Mouse (Mus musculus) c-Kit-positive CD71-positive TER-119-positive erythroid progenitor cells, embryonic 14.5 days (primary cell): ENCODE results near the gene Eid2.

Source experiments
- DNase-seq: peaks from one replicate; pipeline ENCODE4 v3.0.0-alpha.2; 2013; ENCODE audit warnings: low spot score

Eid2 gene

DNA sequence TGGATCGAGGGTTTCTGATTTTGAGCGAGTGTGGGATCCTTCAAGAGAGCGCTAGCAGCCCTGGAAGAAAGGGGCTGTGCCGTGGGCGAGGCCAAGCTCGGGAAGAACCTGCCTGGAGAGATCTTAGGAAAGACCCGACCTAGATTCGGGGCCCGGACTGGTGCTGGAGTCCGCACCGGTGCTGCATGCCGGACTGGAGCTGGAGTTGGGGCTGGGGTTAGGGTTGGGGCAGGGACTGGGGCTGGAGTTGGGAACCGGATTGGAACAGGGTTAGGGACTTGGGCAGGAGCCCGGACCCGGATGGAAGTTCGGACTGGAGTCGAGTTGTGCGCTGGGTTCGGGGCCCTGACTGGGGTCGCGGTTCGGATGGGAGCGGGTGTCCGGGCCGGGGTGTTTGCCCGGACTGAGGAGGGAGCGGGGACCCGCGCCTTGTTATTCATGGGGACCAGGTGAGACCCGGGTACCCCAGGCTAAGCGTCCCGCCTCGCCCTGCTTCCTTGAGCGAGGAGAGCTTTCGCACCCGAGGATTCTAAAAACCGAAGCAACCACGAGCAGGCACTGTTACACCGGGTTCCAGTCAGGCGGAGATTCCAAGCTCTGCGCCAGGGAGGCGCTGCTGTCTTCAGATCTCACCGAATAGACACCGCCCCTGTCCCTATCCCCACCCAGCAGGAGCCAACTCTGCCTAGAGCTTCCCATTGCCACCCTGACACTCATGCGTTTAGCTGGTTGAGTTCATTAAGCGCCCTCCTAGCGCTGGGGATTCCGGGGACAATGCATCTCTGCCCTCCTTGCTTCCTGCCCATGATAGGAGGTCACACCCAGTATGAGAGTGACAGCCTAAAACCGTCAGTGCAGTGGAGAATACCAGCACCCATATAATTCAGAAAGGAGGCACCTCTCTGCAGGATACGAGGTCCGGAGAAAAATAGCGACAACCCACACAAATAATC is 23.2 kb downstream of the Eid2 start, which contains the start of gene Selenov:
TSS of gene Selenov (minus strand) at position 549 of the 953 bp plus-strand sequence.
- no peak for DNase-seq

DNA sequence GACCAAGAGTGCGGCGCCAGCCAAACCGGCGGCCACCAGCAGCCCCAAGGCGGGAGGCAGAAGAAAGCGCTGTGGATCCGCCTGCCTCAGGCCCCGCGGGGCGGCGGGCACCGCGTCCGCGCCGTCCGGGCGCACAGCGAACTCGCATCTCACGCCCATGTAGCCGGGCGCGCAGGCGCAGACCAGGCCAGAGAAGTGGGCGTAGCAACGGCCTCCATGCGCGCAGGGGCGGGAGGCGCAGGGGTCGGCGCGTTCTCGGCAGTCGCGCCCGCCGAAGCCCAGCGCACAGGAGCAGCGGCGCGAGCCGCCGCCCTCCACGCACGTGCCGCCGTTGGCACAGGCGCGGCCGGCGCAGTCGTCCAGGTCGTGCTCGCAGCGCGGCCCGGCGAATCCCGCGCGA is 26.8 kb downstream of the Eid2 start:
- no peak for DNase-seq

DNA sequence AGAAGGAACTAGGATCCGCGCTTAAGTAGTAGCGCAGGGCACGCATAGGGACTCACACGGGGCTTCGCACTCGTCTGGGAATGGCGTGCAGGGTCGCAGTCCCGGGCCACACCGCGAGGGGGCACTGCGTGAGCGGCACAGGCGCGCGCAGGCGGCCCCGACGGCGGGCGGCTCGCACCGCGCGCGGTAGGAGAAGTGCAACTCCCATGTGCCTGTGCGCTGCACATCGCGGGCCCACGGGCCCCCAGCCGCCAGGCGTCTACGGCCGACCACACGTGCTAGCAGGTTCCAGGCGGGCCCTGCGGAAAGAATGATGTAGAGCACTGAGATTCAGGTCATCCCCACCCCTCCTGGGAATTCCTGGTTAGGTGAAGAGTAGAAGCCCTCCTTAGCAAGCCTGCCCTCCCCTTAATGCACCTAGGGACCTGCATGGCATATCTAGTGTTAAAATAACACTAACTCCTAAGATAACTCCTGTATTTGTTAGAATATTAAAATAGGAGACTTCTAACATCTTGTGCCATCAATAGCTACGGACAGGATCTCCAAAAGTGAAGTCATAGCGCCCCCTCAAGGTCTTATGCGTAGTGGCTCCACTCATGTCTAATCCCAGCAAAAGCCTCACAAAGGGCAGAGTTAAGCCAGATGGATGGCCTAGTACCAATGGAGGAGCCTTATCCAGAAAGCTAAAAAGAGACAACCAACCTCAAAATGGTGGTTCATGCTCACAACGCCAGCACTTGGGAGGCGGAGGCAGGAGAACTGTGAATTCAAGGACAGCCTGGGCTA is 31.4 kb downstream of the Eid2 start:
- DNase-seq: peak; percentile 55

DNA sequence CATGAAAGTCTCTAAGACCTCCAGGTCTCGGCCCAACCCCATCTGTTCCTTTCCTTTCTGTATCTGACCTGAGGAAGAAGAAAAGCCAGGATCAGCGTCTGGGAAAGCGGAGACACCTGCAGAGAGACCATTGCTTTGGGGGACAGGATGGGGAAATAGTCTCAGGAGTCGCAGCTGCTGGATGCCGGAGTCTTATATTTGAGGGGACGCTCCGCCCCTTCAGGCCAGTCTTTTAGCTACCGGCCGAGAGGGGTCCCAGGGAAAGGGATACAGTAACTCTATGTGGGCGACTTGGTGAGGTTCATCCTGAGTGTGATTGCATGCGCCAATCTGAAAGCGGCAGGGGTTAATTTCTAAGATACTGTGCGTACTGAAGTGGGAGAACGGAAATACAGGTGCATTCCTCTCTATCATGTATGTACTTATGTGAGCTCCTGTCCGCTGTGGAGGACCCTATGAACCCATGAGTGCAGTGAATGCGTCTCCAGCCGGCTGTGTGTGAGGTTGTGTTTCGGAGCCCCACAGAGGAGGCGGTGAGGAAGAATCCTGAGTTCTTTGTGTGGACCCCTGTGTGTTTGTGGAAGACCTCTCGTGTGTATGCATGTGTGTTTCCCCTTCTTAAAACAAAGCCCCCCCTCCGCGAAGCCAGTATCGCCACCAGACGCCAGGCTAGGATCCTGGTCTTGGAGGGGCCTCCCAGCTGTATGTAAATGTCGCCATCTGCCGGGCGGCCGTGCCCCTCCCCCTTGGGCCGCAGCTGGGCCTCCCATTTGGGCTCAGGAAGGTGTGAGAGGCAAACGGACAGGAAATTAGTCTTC is 34.1 kb downstream of the Eid2 start, which contains the start of gene Dll3:
TSS of gene Dll3 (minus strand) at position 623 of the 818 bp plus-strand sequence.
- DNase-seq: peak; percentile 25

DNA sequence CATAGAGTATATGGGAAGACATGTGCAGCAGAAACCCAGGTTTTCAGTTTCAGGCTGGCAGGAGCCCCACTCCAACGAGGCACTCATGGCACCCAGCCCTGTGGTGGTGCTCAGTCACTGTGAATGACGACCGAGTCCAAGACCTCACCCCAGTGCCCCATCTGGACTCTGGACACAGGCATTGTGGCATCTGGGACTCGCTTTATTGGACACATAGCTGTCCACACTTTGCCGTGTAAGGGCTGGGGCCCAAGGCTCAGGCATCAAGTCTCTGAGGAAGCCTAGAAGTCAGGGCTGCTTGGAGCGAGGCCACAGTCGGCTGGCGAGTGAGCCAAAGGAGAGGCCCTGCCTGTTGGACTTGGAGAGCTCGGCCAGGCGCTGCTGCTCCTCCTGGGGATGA is 38.0 kb downstream of the Eid2 start:
- no peak for DNase-seq

DNA sequence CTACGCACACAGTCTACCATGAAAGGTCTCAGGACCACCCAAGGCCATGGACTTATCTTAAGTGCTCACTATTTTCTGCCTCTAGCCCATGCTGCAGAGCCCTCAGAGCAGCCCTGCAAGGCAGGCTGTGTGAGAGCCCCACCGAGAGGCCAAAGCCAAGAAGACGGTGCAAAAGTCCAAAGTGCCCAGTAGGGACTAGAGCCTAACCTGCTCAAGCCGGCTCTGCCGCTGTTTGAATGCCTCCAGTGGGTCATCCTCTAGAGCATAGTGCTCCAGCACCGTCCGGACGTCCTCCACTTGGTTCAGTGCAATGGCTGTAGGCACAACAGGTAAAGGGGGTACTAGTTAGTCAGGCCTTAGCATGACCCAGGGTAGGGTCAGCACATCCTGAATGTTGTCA is 38.5 kb downstream of the Eid2 start:
- DNase-seq: no peak

DNA sequence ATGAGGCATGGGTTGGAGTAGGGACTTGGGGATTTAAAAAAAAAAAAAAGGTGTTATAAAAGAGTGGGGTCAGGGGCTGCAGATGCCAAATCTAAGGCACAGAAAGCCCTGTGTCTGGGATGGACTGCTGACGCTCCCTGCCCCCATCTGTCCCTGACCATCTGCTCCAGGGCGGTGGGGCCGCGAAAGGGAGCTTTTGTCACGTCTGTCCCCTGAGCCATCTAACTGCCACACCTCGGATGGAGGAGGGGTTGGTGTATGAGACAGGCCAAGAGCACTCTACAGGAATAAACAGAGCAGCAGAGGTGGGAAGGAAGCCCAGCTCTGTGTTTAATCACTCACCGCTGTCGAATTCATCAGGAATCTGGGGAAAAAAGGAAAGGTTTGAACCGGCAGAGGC is 42.1 kb downstream of the Eid2 start:
- no peak for DNase-seq

DNA sequence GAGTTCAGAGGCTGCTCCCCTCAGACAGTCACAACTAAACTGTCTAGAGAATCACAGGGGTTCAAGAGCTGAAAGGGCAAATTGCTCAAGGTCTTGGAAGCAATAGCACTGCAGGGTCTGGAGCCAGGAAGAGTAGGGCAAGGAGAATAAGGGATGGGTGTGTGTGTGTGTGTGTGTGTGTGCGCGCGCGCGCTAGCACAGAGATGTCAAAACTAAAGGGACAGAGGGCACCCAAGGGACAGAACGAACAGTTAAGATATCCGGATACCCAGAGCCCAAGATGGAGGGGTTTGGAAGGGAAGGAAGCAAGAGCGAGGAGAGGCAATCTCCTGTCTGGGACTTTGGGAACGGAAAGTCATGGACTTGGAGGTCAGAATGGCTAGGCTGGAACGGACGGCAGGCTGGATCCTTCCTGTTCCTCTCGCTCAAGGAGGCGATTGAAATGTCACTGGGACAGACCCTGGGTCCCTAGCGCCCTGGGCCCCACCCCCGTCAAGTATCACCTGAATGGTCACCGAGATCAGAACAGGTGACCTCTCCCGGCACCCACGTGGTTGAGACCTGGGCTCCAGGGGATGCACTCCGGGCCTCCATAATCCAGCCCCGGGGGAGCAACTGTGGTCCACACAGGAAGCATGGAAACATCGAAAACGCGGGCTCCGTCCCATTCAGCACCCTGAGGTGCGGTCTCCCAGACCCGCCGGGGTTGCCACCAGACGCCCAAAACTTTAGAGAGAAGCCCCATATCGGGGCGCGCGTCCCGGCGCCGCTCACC is 43.7 kb downstream of the Eid2 start:
- peak; percentile 21 for DNase-seq

DNA sequence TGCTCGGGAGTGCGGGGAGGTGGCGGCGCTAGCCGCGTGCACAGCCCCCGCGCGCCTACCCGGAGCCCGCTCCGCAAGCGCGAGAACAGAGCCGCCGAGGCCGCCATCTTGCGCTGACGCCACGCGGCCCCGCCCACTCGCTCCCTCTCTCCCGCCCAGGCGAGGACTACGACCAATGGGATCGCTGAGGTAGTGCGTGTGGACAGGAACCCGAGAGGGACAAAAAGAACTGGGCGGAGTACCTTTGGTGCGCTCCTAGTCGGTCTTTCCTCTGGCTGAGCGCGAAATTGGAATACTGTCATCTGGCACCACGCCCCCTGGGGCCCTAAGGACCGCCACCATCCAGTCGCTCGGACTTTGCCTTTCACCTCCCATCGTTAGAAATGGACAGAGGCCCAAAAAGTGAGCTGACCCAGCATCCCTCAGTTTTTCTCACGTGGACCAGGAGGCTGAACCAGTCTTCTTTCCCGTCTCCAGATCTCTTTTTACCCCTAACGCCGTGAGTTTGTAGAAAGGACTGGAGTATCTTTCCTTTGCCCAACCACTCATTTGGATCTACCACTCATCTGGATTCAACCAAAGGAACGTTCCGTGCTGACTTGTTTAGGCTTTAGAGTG is 44.4 kb downstream of the Eid2 start, which contains the start of gene Timm50:
TSS of gene Timm50 (minus strand) at position 147 of the 618 bp plus-strand sequence.
- DNase-seq: peak; percentile 96

DNA sequence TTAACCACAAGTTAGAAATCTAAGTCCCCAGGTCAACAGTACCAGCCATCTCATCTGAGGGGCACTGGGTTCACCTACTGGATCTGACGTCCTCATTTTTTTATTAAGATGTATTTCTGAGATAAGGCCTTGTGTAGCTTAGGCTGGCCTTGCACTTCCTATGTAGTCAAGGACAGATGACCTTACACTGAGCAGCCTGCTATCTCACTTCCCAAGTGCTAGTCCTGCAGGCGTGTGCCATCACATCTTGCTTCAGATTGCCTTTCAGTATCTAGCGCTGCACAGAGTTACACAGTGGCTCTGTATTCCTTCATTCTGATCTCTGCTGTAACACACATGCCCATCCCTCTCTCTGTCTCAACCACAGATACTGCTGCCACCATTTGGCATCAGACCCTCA is 50.4 kb downstream of the Eid2 start:
- DNase-seq: no peak

DNA sequence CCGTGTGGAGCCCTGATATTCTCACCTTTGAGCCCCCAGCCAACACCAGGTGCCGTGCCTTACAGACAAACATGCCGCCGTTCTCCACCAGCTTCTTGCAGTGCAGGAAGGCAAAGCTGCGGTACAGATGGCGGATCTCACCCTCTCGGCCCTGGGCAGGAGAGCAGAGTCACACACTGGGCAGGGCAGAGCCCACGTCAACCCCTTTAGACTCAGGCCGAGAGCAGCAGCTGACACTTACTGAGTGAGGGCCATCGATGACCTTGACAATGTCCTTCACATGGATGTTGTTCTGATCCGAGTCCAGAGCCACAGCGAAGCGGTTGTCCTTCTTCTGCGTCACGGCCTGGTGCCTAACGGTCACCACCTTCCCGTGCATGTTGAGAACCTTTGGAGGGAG is 51.0 kb downstream of the Eid2 start:
- no peak for DNase-seq
